Mouse (Mus musculus) layer of hippocampus, postnatal 36 days (tissue): ENCODE data around the gene Scfd1. TPM values are rescaled to one million over a fixed set of nuclear protein-coding genes. Genes with fewer than 3 reads are reported as not detected.
A peak's percentile ranks its signal among the peaks of the same experiment; 100 is the strongest.

Source experiments
- DNase-seq, 2 experiments: peaks; one replicate each; pipeline ENCODE4 v3.0.0; 2022
- total RNA-seq, 2 experiments: library from RNA; stranded (reverse); gene quantifications; 2 replicates each; pipeline ENCODE4 v1.2.3; 2021

Scfd1 gene
- 10 to 100 TPM; 40.2 to 40.7 TPM for total RNA-seq

DNA sequence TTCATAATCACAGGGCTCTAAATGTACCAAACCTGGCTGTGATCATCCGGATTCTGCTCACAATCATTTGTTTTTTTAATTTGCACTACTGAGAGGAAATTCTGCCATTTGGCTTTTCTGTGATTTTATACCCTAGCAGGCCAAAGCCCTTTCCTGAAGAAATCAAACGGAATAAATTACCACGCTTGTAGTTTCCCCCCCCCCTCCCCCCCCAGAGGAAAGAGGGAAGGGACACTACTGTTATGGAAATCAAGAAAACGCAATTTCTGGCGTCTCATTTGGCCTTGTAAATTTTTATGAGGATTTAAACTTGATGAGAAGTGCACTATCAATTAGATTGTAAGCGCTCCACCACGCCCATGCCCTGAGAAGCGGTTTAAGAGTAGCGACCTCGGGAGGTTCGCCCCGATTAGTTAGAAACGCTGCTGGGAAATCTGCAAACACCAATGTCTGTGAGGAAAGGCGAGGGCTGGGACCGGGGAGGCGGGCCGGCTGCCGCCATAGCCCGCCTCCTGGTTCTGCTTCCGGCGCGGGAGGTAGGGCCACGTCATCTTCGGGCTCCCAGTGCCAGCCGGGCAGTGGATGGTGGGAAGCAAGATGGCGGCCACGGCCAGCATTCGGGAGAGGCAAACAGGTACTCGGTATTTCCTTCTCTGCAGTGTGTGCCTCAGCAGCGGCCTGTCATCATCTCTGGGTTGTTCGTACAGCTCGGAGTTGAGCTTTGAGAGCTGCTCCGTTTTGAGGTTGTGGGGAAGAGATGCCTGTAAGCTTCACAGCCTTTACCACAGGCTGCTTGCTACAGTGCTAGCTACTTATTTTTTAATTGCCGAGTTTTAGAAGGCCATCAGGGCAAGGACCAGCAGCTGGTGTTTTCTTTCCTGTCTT, at the start of gene Scfd1:
Scfd1 (plus strand) TSS at position 508 of the 885 bp plus-strand sequence.
- DNase-seq: peak; percentile 93 to 95

DNA sequence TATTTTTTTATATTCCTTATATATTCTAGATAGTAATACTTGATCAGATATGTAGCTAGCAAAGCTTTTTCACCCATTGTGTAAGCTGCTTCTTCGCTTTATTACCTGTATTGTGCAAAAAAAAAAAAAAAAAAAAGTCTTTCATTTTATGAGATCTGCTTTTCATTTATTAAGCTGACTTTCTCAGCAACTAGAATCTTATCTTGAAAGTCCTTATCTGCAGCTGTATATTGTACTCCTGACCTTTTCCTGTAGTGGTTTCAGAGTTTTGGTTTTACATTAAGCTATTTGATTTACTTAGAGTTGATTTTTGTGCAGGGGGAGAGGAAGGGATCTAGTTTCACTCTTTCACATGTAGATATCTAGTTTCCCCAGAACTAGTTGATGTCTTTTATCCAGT, 40.3 kb upstream of the Scfd1 start:
- no peak for DNase-seq

DNA sequence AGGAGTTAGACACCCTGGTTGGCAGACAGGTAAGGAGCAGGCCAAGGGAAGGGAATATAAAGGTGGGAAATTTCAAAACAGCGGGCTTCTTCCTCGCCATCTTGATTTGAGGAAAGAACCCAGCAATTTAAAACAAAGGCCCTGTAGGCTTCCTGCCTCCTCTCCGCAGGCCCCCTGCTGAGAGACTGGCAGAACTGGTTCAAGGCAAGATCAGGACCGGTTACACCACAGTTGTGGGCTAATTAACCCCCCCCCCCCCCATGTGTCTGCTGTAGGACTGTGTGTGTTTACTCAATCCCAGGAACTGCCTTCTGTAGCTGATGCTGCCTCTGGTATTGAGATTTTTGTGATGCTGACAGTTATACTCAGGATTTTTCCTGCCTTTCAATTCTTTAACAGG, 31.2 kb upstream of the Scfd1 start:
- no peak for DNase-seq

GRCm38 (mm10) chr12:51347988-51348697, 29.2 kb upstream of the Scfd1 start, which contains the start of gene G2e3:
TSS of gene G2e3 (plus strand) at chr12:51348061.
- peak; percentile 85 for DNase-seq

DNA sequence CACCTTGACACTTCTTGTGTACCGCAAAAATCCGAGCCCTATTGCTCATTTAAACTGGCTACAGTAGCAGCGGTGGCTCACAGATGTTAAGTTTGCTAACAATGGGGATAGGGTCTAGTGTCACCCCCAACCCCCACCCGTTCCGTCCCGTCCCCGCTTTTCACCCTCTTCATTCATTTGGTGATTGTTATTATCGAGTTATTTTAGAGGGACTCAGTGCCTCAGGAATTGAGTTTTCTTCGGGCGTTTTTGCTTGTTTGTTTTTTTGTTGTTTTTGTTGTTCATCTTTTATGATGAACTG, 28.7 kb upstream of the Scfd1 start:
- no peak for DNase-seq

DNA sequence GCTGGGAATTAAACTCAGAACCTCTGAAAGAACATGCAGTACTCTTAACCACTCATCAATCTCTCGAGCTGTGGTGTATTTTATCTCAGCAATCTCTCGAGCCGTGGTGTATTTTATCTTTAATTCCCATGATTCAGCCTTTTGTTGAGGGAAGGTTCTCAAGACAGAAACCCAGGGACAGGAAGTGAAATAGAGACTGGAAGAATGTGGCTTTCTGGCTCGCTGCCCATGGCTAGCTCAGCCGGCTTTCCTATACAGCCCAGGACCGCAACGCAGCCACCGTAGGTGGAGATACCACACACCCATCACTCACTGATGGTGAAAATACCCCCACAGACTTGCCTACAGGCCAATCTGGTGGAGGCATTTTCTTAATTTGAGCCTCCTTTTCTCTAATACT, 22.0 kb upstream of the Scfd1 start:
- DNase-seq: no peak

DNA sequence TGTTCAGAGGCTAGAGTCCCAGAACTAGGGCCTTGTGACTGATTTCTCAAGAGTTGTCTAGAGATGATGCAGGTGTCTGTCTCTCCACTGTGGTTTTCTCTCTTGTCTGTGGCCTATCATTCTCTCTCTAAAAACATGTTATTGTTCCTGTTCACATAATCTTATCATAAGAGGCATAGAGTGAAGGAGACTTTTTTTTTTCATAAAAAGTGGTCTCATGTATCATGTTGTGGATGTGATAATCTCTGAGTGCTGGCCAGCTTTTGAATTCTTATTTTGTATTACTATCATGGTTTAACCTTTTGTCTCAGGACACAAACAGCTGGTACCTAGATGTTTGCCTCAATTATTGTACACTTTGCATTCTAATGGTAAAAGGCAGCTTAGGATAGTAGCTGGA, 16.0 kb upstream of the Scfd1 start:
- DNase-seq: no peak

GRCm38 (mm10) chr12:51362898-51363297, 14.4 kb upstream of the Scfd1 start:
- DNase-seq: no peak

DNA sequence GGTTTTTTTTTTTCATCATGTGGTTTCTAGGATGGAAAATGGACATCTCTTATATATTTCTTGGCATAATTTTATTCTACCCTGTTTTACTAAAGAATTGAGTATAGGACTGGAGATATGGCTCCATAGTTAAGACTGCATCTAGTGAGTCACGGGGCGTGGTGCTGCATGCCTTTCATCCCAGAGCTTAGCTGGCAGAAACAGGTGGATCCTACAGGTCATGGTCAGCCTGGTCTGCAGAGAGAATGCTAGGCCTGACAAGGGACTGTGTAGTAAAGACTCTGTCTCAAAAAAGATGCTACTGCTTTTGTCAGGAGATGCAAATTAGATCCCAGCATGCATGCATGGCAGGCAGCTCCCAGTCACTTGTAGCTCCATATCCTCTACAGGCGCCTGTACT, 8.8 kb upstream of the Scfd1 start:
- DNase-seq: no peak

DNA sequence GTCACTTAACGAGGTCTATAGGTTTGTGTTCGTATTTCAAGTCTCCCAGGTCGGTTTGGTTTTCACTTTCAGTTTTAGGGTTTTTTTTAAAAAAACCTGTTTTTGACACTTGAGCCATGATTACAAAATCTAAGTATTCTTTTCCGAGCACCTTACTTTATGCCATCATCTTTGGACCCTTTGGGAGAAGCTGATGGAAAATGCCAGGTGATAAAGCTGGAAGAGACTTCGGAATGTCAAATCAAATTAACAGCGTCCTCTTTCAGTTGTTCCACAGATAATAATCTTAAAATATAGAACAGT, 529 bp downstream of the Scfd1 start:
- DNase-seq: no peak

GRCm38 (mm10) chr12:51399871-51400270, 22.6 kb downstream of the Scfd1 start:
- DNase-seq: no peak

- no peak for DNase-seq
These were observed 24.9 kb downstream of the Scfd1 start for GRCm38 (mm10) chr12:51402060-51402698.

GRCm38 (mm10) chr12:51403987-51404586, 26.8 kb downstream of the Scfd1 start:
- no peak for DNase-seq

- DNase-seq: no peak
These were observed 34.1 kb downstream of the Scfd1 start for GRCm38 (mm10) chr12:51411362-51411761.

- no peak for DNase-seq
These were observed 60.2 kb downstream of the Scfd1 start for GRCm38 (mm10) chr12:51437541-51437940.

GRCm38 (mm10) chr12:51438311-51438710, 61.0 kb downstream of the Scfd1 start:
- no peak for DNase-seq

- DNase-seq: no peak
These were observed 72.0 kb downstream of the Scfd1 start for GRCm38 (mm10) chr12:51449303-51449702.

DNA sequence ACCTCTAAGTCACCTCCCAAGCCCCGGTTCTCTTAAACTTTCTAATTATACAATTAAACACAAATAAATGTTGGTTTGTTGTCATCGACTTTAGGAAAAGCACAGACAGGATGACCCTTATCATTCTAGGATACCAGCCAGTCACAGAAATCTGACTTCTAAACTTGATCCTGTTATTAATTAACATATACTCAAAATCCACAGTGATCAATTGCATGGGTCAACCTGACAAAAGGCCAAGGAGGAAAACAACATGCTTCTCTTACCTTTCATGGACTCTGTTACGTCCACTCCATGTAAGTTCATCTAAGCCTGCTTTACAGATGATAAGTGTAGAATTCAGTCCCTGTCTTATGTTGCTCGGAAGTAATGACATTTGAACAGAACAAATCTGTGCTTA, 93.6 kb downstream of the Scfd1 start:
- DNase-seq: no peak

DNA sequence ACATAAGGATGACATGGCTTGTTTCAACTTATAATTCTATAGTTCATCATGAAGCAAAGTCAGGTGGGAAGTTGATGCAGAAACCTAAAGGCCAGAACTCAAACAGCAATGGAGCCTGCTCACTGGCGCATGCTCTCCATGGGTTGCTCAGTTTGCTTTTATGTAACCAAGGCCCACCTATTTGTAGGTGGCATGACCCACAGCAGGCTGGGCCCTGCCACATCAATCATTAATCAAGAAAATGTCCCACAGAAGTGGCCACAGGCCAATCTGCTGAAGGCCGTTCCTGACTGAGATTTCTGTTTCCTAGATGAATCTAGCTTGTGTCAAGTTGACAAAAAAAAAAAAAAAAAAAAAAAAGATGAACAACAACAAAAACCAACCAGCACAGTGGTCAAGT, 103.9 kb downstream of the Scfd1 start:
- no peak for DNase-seq

DNA sequence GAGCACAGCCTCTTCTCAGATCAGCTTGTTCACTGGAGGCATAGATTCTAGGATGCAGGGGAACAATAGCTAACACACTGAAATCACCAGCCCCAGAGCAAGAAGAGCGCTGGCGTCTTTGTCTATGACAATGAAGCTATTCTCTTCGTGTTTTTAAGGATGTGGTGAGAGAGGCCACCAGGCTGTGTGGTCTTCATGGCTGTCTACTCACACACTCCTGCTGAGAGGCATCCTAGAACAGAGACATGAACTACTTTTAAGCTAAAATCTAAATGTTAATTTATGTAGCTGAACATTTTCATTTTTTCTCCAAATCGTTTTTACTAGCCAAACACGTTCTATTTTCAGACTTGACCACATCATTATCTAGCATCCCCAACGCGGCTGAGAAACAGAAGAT, 114.7 kb downstream of the Scfd1 start:
- DNase-seq: no peak

GRCm38 (mm10) chr12:51493476-51493875, 116.2 kb downstream of the Scfd1 start:
- DNase-seq: no peak

GRCm38 (mm10) chr12:51494641-51495040, 117.3 kb downstream of the Scfd1 start:
- no peak for DNase-seq
